Mouse (Mus musculus) kidney, embryonic 14.5 days (tissue): ENCODE measurements at regions not wholly inside any gene's neighbourhood (a gene's known extent, or its start where the extent isn't known, plus 50 kb on each side); places are given as distances from the start of the nearest gene placed in this dataset.

Source experiments
- ATAC-seq: fragments of 200-750 bp; cut with Nextera tagmentation; 2 replicates; pipeline ENCODE4 v1.8.0; 2017; ENCODE audit warnings: moderate number of reproducible peaks, mild to moderate bottlenecking, moderate TSS enrichment, moderate library complexity; ENCODE audit not compliant: low FRiP score, low TSS enrichment
- H3K27ac ChIP-seq: fragments of 300-500 bp; sonication (generic); 2 replicates; pipeline ENCODE4 v1.5.1; 2014; ENCODE audit warnings: low read depth, mild to moderate bottlenecking, low read length, moderate library complexity, mixed read lengths
- H3K27me3 ChIP-seq: fragments of 300-500 bp; sonication (generic); 2 replicates; pipeline ENCODE4 v1.6.1; 2014; ENCODE audit warnings: mild to moderate bottlenecking, low read length; ENCODE audit not compliant: control insufficient read depth, insufficient read depth
- H3K36me3 ChIP-seq: fragments of 300-500 bp; sonication (generic); 2 replicates; pipeline ENCODE4 v1.6.1; 2014; ENCODE audit warnings: low read length, mixed read lengths; ENCODE audit not compliant: control insufficient read depth, insufficient read depth
- H3K4me1 ChIP-seq: fragments of 300-500 bp; sonication (generic); 2 replicates; pipeline ENCODE4 v1.6.1; 2014; ENCODE audit warnings: low read length, mixed read lengths; ENCODE audit not compliant: control insufficient read depth, insufficient read depth
- H3K4me2 ChIP-seq: fragments of 300-500 bp; sonication (generic); replicated peaks from 2 replicates; pipeline ENCODE4 v1.6.1; 2014; ENCODE audit warnings: low read depth, mild to moderate bottlenecking, low read length
- H3K4me3 ChIP-seq: fragments of 300-500 bp; sonication (generic); 2 replicates; pipeline ENCODE4 v1.5.1; 2014; ENCODE audit warnings: mild to moderate bottlenecking, low read length
- H3K9ac ChIP-seq: fragments of 300-500 bp; sonication (generic); 2 replicates; pipeline ENCODE4 v1.6.1; 2014; ENCODE audit warnings: low read depth, mild to moderate bottlenecking, low read length, moderate library complexity
- H3K9me3 ChIP-seq: fragments of 300-500 bp; sonication (generic); 2 replicates; pipeline ENCODE4 v1.6.1; 2016; ENCODE audit warnings: low read length; ENCODE audit not compliant: control insufficient read depth
- WGBS: fragments of 180-500 bp; shearing (Covaris S2); extraction: QIAGEN DNeasy Blood & Tissue Kit; methylation state at CpG from one replicate; pipeline ENCODE4 v1.1.7; 2014; 5-methylcytosine and 5-hydroxymethylcytosine counted together

- no peak for ATAC-seq
- Histone ChIP-seq H3K27me3 (no peaks in the 10 kb centered on the region), H3K36me3 (no peaks in the 10 kb centered on the region), H3K4me2 (no peak overlapping the region), H3K27ac (no peak overlapping the region), H3K4me1 (no peaks in the 10 kb centered on the region), H3K9me3 (no peaks in the 10 kb centered on the region), H3K4me3 (no peak overlapping the region), H3K9ac (no peak overlapping the region)
- 73% methylated on average over 11 of the region's 11 CpGs for WGBS
These were observed 469.0 kb downstream of the Rps24 start for GRCm38 (mm10) chr14:24955891-24956410.

DNA sequence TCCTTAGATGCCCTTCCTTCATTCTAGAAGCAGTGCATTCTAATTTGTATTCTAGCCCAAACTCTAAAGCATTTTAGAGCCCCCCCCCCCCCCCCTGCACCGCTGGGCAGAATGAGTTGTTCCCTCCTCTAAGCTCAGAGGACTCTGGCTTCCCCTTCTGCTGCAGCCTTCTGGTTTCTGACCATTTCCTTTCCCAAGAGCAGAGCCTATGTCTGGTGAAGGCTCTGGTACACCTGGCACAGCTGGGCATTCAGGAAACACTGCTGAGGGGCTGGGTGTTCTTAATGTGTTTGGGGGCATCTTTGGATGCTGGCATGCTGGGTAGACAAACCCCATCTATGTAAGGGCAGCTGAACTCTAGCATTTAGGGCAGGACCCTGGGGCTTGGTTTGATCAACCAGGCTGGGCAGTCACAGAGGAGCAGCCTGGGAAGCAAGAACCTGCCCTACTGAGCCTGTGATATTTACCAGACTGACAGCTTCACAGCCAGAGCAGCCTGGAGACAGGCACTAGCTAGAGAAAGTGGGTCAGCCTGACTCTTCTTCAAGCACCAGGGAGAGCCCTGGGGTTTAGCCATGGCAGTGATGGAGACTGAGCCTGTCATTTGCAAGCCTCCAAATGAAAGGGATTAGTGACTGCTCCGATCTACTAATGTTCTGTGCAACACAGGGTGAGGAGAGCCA lies 469.7 kb downstream of the Rps24 start:
- H3K27ac ChIP-seq = no peak overlapping the region
- 69% methylated on average over 2 of the region's 2 CpGs for WGBS
- no peaks in the 10 kb centered on the region for H3K4me1 ChIP-seq
- no peaks in the 10 kb centered on the region for H3K9me3 ChIP-seq
- H3K27me3 ChIP-seq = no peaks in the 10 kb centered on the region
- H3K4me2 ChIP-seq = no peak overlapping the region
- H3K9ac ChIP-seq = no peak overlapping the region
- ATAC-seq = no peak
- no peak overlapping the region for H3K4me3 ChIP-seq
- no peaks in the 10 kb centered on the region for H3K36me3 ChIP-seq

- no peaks in the 10 kb centered on the region for H3K4me1 ChIP-seq
- 88% methylated on average over 4 of the region's 4 CpGs for WGBS
- no peak for ATAC-seq
These were observed 470.5 kb downstream of the Rps24 start for GRCm38 (mm10) chr14:24957392-24957791.

DNA sequence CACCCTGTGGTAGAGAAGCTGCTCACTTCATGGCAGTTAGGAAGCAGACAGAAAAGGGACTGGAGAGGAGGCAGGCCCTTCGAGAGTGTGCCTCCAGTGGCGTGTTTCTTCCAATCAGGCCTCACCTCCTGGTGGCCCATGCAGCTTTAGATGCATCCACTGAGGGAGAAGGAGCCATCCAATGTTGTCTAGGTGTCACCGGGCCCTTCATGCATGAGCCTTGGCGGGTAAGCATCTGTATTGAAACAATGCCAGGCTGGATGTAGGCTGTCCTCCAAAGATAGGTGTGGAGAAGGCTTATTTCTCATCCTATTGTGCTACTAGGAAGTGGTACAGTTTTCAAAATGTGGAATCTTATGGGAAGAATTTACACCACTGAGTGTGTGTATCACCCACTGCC lies 471.9 kb downstream of the Rps24 start:
- no peaks in the 10 kb centered on the region for H3K36me3 ChIP-seq

More at GRCm38 (mm10) chr14:24957392-24957791, 470.5 kb downstream of the Rps24 start:
- Histone ChIP-seq H3K27me3 (no peaks in the 10 kb centered on the region), H3K36me3 (no peaks in the 10 kb centered on the region), H3K27ac (no peak overlapping the region), H3K9ac (no peak overlapping the region), H3K4me2 (no peak overlapping the region), H3K9me3 (no peaks in the 10 kb centered on the region), H3K4me3 (no peak overlapping the region)

GRCm38 (mm10) chr14:24959401-24959800 lies 472.5 kb downstream of the Rps24 start:
- Histone ChIP-seq H3K9ac (no peak overlapping the region), H3K4me2 (no peak overlapping the region), H3K27ac (no peak overlapping the region), H3K4me1 (no peaks in the 10 kb centered on the region), H3K4me3 (no peak overlapping the region), H3K27me3 (no peaks in the 10 kb centered on the region), H3K36me3 (no peaks in the 10 kb centered on the region), H3K9me3 (no peaks in the 10 kb centered on the region)
- ATAC-seq = no peak
- 85% methylated on average over 1 of the region's 1 CpGs for WGBS

More for the DNA sequence above, 471.9 kb downstream of the Rps24 start:
- WGBS = 95% methylated on average over 4 of the region's 4 CpGs
- no peak for ATAC-seq
- Histone ChIP-seq H3K27me3 (no peaks in the 10 kb centered on the region), H3K9ac (no peak overlapping the region), H3K4me3 (no peak overlapping the region), H3K4me2 (no peak overlapping the region), H3K9me3 (no peaks in the 10 kb centered on the region), H3K27ac (no peak overlapping the region), H3K4me1 (no peaks in the 10 kb centered on the region)

DNA sequence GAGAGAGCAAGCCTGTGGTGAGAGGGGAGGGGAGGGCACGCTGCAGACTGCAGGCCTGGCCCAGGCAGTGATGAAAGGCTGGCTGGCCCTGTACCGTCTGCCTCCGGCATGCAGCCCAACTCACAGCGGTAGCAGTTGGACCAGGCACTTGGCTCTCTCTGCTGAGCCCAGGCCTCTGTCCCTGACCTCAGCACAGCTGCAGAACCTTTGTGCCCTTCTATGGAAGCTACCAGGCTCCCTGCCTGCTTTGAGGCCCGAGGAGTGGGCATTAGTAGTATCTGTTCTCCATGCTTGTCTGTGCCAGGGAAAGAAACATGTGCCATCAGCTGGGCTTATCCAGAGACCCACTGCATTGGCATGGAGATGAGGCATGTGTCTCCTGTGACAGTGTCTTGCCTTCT lies 473.2 kb downstream of the Rps24 start:
- H3K27ac ChIP-seq = no peak overlapping the region

GRCm38 (mm10) chr14:24960875-24961274 lies 473.9 kb downstream of the Rps24 start:
- no peak for ATAC-seq
- Histone ChIP-seq H3K27me3 (no peaks in the 10 kb centered on the region), H3K9me3 (no peaks in the 10 kb centered on the region), H3K4me2 (no peak overlapping the region), H3K27ac (no peak overlapping the region), H3K36me3 (no peaks in the 10 kb centered on the region), H3K9ac (no peak overlapping the region), H3K4me3 (no peak overlapping the region), H3K4me1 (no peaks in the 10 kb centered on the region)
- WGBS = 47% methylated on average over 3 of the region's 3 CpGs

More for the DNA sequence above, 473.2 kb downstream of the Rps24 start:
- no peak for ATAC-seq
- Histone ChIP-seq H3K9me3 (no peaks in the 10 kb centered on the region), H3K4me1 (no peaks in the 10 kb centered on the region), H3K36me3 (no peaks in the 10 kb centered on the region), H3K4me2 (no peak overlapping the region), H3K27me3 (no peaks in the 10 kb centered on the region), H3K4me3 (no peak overlapping the region), H3K9ac (no peak overlapping the region)
- 58% methylated on average over 5 of the region's 5 CpGs for WGBS

- Histone ChIP-seq H3K27ac (no peak overlapping the region), H3K9ac (no peak overlapping the region), H3K27me3 (no peaks in the 10 kb centered on the region), H3K4me3 (no peak overlapping the region), H3K9me3 (no peaks in the 10 kb centered on the region), H3K4me1 (no peaks in the 10 kb centered on the region), H3K36me3 (no peaks in the 10 kb centered on the region), H3K4me2 (no peak overlapping the region)
- no peak for ATAC-seq
- WGBS = 81% methylated on average over 3 of the region's 3 CpGs
These were observed 474.8 kb downstream of the Rps24 start for GRCm38 (mm10) chr14:24961721-24962120.

DNA sequence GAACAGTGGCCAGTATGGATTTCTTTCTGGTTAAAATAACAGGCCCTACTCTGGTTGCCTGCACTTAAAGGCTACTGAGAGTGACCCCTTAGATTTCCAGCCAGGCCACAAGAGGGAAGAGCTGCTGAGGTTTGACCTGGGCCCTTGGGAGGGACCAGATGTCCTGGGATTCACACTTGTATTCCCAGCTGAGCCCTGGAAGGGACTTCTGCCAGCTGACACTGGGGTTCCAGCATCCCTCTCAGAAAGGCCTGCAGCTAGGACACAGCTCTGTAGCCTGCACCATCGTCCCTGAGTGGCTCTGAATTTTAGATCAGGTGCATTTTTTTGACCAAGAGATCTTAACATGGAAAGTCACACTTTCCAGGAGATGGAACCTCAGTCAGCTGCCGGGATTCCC lies 482.7 kb downstream of the Rps24 start:
- no peaks in the 10 kb centered on the region for H3K27me3 ChIP-seq
- H3K4me3 ChIP-seq = no peak overlapping the region
- H3K4me2 ChIP-seq = no peak overlapping the region
- no peak overlapping the region for H3K9ac ChIP-seq
- ATAC-seq = no peak
- H3K9me3 ChIP-seq = no peaks in the 10 kb centered on the region
- no peaks in the 10 kb centered on the region for H3K36me3 ChIP-seq
- no peak overlapping the region for H3K27ac ChIP-seq
- 71% methylated on average over 2 of the region's 2 CpGs for WGBS
- H3K4me1 ChIP-seq = no peaks in the 10 kb centered on the region
